Mouse (Mus musculus): ENCODE results near the gene Pde4b.
"Not testable (repeated sequence)": the region's sequence is repeated elsewhere in the genome, so short reads cannot be mapped to it uniquely, and the experiment has no call there.

The Pde4b gene

GRCm38 (mm10) chr4:102087091-102087565 is at the start of gene Pde4b:
Gene Pde4b, plus strand, starts transcription at chr4:102087543.
- no peak for DNase-seq (ENCODE audit: low spot score in 2 of 2)

- no peak for DNase-seq (ENCODE audit: low spot score in 2 of 2)
Measured at GRCm38 (mm10) chr4:102040190-102040589, 47.2 kb upstream of the Pde4b start.

GRCm38 (mm10) chr4:102045183-102046140 is 41.9 kb upstream of the Pde4b start:
- DNase-seq (ENCODE audit: low spot score in 2 of 2) = no peak

GRCm38 (mm10) chr4:102049368-102049767 is 38.0 kb upstream of the Pde4b start:
- DNase-seq (ENCODE audit: low spot score in 2 of 2) = not testable (repeated sequence)

- no peak for DNase-seq (ENCODE audit: low spot score in 2 of 2)
Measured at GRCm38 (mm10) chr4:102061322-102061721, 26.0 kb upstream of the Pde4b start.

GRCm38 (mm10) chr4:102069314-102069713 is 18.0 kb upstream of the Pde4b start:
- no peak for DNase-seq (ENCODE audit: low spot score in 2 of 2)

GRCm38 (mm10) chr4:102086336-102086735 is 1.0 kb upstream of the Pde4b start:
- DNase-seq (ENCODE audit: low spot score in 2 of 2) = no peak

- DNase-seq (ENCODE audit: low spot score in 2 of 2) = no peak
Measured at GRCm38 (mm10) chr4:102087566-102088234, 357 bp downstream of the Pde4b start.

GRCm38 (mm10) chr4:102088235-102088867 is 1.0 kb downstream of the Pde4b start:
- DNase-seq (ENCODE audit: low spot score in 2 of 2) = no peak

GRCm38 (mm10) chr4:102095851-102096250 is 8.5 kb downstream of the Pde4b start:
- DNase-seq (ENCODE audit: low spot score in 2 of 2) = no peak

- no peak for DNase-seq (ENCODE audit: low spot score in 2 of 2)
Measured at GRCm38 (mm10) chr4:102102241-102102640, 14.9 kb downstream of the Pde4b start.

- no peak for DNase-seq (ENCODE audit: low spot score in 2 of 2)
Measured at GRCm38 (mm10) chr4:102104534-102105014, 17.2 kb downstream of the Pde4b start.

- DNase-seq (ENCODE audit: low spot score in 2 of 2) = no peak
Measured at GRCm38 (mm10) chr4:102106771-102107170, 19.4 kb downstream of the Pde4b start.

- no peak for DNase-seq (ENCODE audit: low spot score in 2 of 2)
Measured at GRCm38 (mm10) chr4:102119454-102119853, 32.1 kb downstream of the Pde4b start.

- DNase-seq (ENCODE audit: low spot score in 2 of 2) = no peak
Measured at GRCm38 (mm10) chr4:102136366-102136849, 49.1 kb downstream of the Pde4b start.

GRCm38 (mm10) chr4:102138346-102138745 is 51.0 kb downstream of the Pde4b start:
- DNase-seq (ENCODE audit: low spot score in 2 of 2) = no peak

- DNase-seq (ENCODE audit: low spot score in 2 of 2) = no peak
Measured at GRCm38 (mm10) chr4:102141241-102141640, 53.9 kb downstream of the Pde4b start.

- no peak for DNase-seq (ENCODE audit: low spot score in 2 of 2)
Measured at GRCm38 (mm10) chr4:102148766-102149165, 61.4 kb downstream of the Pde4b start.

- DNase-seq (ENCODE audit: low spot score in 2 of 2) = no peak
Measured at GRCm38 (mm10) chr4:102159178-102159577, 71.8 kb downstream of the Pde4b start.

GRCm38 (mm10) chr4:102171636-102172035 is 84.3 kb downstream of the Pde4b start:
- no peak for DNase-seq (ENCODE audit: low spot score in 2 of 2)

- no peak for DNase-seq (ENCODE audit: low spot score in 2 of 2)
Measured at GRCm38 (mm10) chr4:102172711-102173213, 85.4 kb downstream of the Pde4b start.

- no peak for DNase-seq (ENCODE audit: low spot score in 2 of 2)
Measured at GRCm38 (mm10) chr4:102175985-102176384, 88.6 kb downstream of the Pde4b start.
